Mouse (Mus musculus) duodenum, adult 2 months (tissue): ENCODE measurements around the gene Pla2g1b. TPM values are rescaled to one million over a fixed set of nuclear protein-coding genes. Genes with fewer than 3 reads are reported as not detected.

Source experiments
- polyA plus RNA-seq: library from polyadenylated mRNA; depleted of rRNA; stranded (reverse); fragments of >200 nt; gene quantifications from 2 replicates; pipeline ENCODE4 v1.2.3, GENCODE M21; 2012; ENCODE audit warnings: low replicate concordance; rRNA removed

The Pla2g1b gene
- polyA plus RNA-seq, result 7.9 and 176 TPM in 2 replicates

DNA sequence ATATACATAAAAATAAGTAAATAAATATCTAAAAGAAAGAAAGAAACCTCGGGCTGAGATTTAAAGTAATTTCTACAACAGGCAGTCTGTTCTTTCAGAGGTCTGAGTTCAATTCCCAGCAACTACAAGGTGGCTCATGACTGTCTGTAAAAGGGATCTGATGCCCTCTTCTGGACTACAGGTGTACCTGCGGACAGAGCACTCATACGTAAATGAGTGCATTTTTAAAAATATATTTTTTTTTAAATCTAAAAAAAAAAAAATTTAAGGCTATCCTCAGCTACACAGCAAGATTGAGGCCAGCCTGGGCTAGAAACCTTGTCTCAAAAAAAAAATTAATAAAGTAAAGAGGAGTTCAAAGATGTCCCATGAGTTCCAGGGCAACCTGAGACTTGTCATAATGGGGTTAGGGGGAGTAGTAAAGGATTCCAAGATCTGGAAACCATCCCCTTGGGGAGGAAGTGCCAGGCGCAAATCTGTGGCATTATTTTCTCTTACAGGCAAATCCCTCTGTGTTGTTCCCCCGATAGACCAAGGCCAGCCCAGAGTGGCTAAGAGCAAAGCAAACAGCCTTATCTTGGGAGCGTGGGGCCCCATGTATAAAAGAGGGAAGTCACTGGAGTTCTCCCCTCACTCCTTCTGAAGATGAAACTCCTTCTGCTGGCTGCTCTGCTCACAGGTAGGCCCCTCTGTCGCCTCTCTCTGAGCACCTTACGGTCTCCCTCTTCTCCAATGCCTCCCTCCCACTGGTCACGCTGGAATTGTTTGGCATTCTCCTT, at the start of gene Pla2g1b:
TSS of gene Pla2g1b (plus strand) at position 621 of the 779 bp plus-strand sequence.

DNA sequence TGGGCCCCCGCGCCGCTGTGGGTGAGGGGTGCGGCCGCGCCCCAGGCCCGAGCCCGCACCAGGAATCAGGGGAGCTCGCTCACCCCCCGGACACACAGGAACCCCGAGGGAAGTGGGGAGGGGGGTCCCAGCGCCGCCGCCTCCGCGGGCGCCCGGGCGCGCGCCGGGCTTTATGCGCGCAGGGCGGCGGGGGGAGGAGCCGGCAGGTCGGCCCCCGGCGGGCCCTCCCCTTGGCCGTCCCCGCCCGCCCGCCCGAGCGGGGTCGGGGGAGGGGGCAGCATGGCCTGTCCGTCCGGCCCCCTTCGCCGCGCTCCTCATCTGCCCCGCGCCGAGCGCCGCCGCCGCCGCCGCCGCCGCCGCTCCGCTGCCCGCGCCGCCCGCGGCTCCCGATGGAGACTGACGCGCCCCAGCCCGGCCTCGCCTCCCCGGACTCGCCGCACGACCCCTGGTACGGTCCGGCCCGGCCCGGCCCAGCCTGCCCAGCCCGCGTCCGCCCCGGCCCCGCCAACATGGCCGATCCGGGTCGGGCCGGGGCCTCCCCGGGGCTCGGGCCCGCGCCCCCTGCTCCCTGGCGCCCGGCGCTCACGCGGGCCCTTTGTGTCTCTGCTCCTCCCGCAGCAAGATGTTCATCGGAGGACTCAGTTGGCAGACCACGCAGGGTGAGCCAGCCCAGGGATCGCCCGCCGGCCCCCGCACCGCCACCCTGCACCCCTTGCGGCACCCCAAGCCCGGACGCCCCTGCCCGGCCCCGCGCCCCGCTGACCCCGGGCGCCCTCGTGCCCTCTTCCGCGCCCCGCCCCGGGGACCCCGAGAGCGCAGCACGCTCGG, 36.5 kb upstream of the Pla2g1b start, which contains the start of gene Msi1:
TSS of gene Msi1 (plus strand) at position 241 of the 828 bp plus-strand sequence.

DNA sequence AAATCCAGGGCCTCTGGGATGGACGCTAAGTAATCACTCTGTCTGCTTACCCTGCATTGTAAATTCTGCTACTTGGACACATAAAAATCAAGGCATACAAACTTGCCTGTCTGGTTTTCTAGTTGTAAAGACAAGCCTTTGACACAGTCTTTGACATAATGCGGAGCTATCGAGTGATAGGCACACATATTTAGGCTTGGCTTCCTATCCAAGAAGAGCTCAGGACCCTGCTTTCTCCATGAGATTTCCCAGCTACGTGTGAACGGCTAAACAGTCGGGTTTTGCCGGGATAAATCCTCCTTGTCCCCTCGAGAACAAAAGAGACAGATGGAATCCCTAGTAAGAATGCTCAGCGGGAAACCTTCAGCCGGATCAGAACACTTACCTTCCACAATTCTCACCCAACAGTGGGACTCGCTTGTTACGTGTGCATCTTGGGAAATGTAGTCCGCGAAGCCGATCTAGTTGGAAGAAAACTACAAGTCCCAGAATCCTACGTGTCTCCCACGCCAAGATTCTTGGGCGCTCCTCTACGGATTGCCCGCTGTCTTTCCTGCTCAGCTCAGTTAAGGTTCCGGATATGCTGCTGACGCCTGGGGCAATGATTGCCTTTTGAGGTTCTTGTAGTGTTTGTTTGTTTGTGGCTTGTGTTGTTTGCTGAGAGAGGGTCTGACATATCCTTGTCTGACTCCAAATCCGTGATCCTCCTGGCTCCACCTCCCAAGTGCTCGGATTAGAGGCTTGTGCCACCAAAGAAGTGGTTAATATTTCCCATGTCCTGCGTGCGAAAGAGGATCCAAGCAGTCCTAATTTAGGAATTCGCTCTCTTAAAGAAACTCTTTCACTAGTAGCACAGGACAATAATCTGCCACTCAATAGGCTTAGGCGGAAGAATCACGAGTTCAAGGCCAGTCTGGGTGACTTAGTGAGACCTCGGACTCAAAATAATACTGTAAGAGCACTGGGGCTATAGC, 18.2 kb downstream of the Pla2g1b start, which contains the start of gene Sirt4:
TSS of gene Sirt4 (minus strand) at position 779 of the 974 bp plus-strand sequence.

DNA sequence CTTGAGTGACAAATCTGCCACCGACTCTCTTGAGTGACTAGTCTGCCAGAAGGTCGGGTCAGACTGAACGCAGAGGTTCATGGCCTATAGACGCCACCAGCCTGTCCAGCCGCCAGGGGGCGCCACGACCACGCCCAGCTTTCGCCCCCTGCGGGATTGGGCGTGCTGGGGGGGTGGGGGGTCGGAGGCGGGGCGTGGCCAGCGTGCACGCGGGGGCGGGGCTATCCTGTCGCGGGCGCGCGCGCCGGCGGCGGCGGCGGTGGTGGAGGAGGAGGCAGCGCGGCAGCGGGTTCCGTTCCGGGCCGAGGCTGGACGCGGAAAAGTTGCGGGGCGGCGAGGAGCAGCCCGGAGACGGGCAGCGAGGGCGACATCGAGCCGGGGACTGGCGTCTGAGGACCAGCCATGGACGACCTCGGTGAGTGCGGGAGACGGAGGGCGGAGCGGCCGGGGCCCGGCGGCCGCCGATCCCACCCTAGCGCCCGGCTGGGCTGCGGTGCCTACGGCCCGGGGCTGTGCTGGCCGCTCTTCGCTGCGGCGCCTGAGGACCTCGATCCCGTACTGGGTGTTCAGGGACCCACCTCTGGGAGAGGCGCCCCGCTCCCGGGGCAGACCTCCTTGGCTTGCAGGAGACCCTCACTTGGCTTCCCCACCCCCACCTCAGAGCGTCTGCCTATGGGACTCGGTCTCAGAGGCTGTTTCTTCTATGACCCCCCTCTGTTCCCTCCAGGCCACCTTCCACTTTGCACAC, 40.6 kb downstream of the Pla2g1b start, which contains the start of gene Pxn:
TSS of gene Pxn (plus strand) at position 223 of the 748 bp plus-strand sequence.

Other genes starting within 250 kb of the Pla2g1b start
- gene Pop5, start 230.4 kb upstream of the Pla2g1b start, polyA plus RNA-seq, result 88.3 and 126 TPM in 2 replicates
- gene Rnf10, start 193.4 kb upstream of the Pla2g1b start, polyA plus RNA-seq, result 116 and 207 TPM in 2 replicates
- gene Coq5, start 186.6 kb upstream of the Pla2g1b start, polyA plus RNA-seq, result 5.3 and 8.8 TPM in 2 replicates
- 36.5 and 44.0 TPM in 2 replicates for gene Dynll1, start 165.3 kb upstream of the Pla2g1b start, polyA plus RNA-seq
- 13.2 and 25.7 TPM in 2 replicates for gene Srsf9, start 139.1 kb upstream of the Pla2g1b start, polyA plus RNA-seq
- 3.6 and 4.6 TPM in 2 replicates for gene Gatc, start 125.1 kb upstream of the Pla2g1b start, polyA plus RNA-seq
- gene Triap1, start 125.0 kb upstream of the Pla2g1b start, polyA plus RNA-seq, result 4.4 and 5.8 TPM in 2 replicates
- gene Cox6a1, start 117.3 kb upstream of the Pla2g1b start, polyA plus RNA-seq, result 4,451 and 10,335 TPM in 2 replicates
- gene Msi1, start 36.7 kb upstream of the Pla2g1b start, polyA plus RNA-seq, result 10.6 and 14.7 TPM in 2 replicates
- gene Sirt4, start 18.5 kb downstream of the Pla2g1b start, polyA plus RNA-seq, result 15.8 and 17.5 TPM in 2 replicates
- gene Pxn, start 40.4 kb downstream of the Pla2g1b start, polyA plus RNA-seq, result 122 and 147 TPM in 2 replicates
- gene Rplp0, start 93.2 kb downstream of the Pla2g1b start, polyA plus RNA-seq, result 1,282 and 1,897 TPM in 2 replicates
- 18.8 and 34.4 TPM in 2 replicates for gene Gcn1l1, start 99.0 kb downstream of the Pla2g1b start, polyA plus RNA-seq
- 59.3 and 61.3 TPM in 2 replicates for gene Rab35, start 165.6 kb downstream of the Pla2g1b start, polyA plus RNA-seq